Mouse (Mus musculus) lung, embryonic 14.5 days (tissue): ENCODE measurements around the gene Ssh3. TPM values are rescaled to one million over a fixed set of nuclear protein-coding genes. Genes with fewer than 3 reads are reported as not detected.
A peak's percentile ranks its signal among the peaks of the same experiment; 100 is the strongest.

Experiments
- ATAC-seq: fragments of 200-750 bp; cut with Nextera tagmentation; 2 replicates; pipeline ENCODE4 v1.8.0; 2017; ENCODE audit warnings: mild to moderate bottlenecking, moderate TSS enrichment, moderate library complexity; ENCODE audit not compliant: insufficient read depth
- DNase-seq: peaks from one replicate; pipeline ENCODE4 v3.0.0-alpha.2; 2015
- H3K27ac ChIP-seq: fragments of 300-500 bp; sonication (generic); 2 replicates; pipeline ENCODE4 v1.5.1; 2014; ENCODE audit warnings: low read depth, mild to moderate bottlenecking, moderate library complexity
- H3K27me3 ChIP-seq: fragments of 300-500 bp; sonication (generic); 2 replicates; pipeline ENCODE4 v1.6.1; 2014; ENCODE audit warnings: low read length, control low read depth; ENCODE audit not compliant: insufficient read depth
- H3K36me3 ChIP-seq: fragments of 300-500 bp; sonication (generic); 2 replicates; pipeline ENCODE4 v1.6.1; 2014; ENCODE audit warnings: control low read depth; ENCODE audit not compliant: insufficient read depth
- H3K4me1 ChIP-seq: fragments of 300-500 bp; sonication (generic); 2 replicates; pipeline ENCODE4 v1.6.1; 2014; ENCODE audit warnings: antibody characterized with exemption, control low read depth; ENCODE audit not compliant: insufficient read depth
- H3K4me2 ChIP-seq: fragments of 300-500 bp; sonication (generic); 2 replicates; pipeline ENCODE4 v1.6.1; 2014; ENCODE audit warnings: mild to moderate bottlenecking
- H3K4me3 ChIP-seq: fragments of 300-500 bp; sonication (generic); 2 replicates; pipeline ENCODE4 v1.5.1; 2014; ENCODE audit warnings: low read depth, low read length
- H3K9ac ChIP-seq: fragments of 300-500 bp; sonication (generic); 2 replicates; pipeline ENCODE4 v1.6.1; 2014
- H3K9me3 ChIP-seq: fragments of 300-500 bp; sonication (generic); 2 replicates; pipeline ENCODE4 v1.6.1; 2016; ENCODE audit warnings: low read depth, low read length, control low read depth
- CTCF ChIP-seq: IDR thresholded peaks from 2 replicates; pipeline ENCODE4 v1.5.1; 2016; ENCODE audit warnings: antibody characterized with exemption, low read depth
- WGBS: fragments of 180-500 bp; shearing (Covaris S2); extraction: QIAGEN DNeasy Blood & Tissue Kit; methylation state at CpG from one replicate; pipeline ENCODE4 v1.1.7; 2014; 5-methylcytosine and 5-hydroxymethylcytosine counted together
- polyA plus RNA-seq: library from polyadenylated mRNA; unstranded; fragments of >200 nt; fragmentation: Nextera tagmentation; extraction: Ambion mirVana; gene quantifications from 2 replicates; pipeline ENCODE4 v1.2.1, GENCODE M21; 2014

Ssh3 gene
- polyA plus RNA-seq, 1 experiment from 2014 or later, result 10.6 TPM

DNA sequence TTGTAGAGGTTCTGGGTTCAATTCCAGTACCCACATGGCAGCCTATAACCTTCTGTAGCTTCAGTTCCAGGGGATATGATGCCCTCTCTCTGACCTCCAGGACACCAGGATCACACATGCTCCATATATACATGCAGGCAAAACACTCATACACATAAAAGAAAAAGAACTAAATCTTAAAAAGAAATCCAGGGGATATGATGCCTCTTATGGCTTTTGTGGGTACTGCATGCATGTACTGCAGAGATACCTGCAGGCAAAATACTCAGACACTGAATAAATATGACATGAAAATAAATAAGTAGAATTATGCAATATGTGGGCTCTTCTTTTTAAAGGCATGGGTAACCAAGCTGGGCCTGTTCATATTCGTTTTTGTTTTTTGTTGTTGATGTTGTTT, 22.0 kb downstream of the Ssh3 start:
- ATAC-seq (no peak), DNase-seq (peak; percentile 32)
- no peak overlapping the region for H3K27ac ChIP-seq
- no peak overlapping the region for H3K4me3 ChIP-seq
- no peaks in the 10 kb centered on the region for H3K27me3 ChIP-seq
- WGBS, result 50% methylated on average over 1 of the region's 1 CpGs
- no peak overlapping the region for H3K9ac ChIP-seq
- TF ChIP-seq CTCF, result peak; percentile 48
- no peaks in the 10 kb centered on the region for H3K4me1 ChIP-seq
- no peaks in the 10 kb centered on the region for H3K36me3 ChIP-seq
- no peak overlapping the region for H3K4me2 ChIP-seq
- H3K9me3 ChIP-seq, result no peaks in the 10 kb centered on the region

DNA sequence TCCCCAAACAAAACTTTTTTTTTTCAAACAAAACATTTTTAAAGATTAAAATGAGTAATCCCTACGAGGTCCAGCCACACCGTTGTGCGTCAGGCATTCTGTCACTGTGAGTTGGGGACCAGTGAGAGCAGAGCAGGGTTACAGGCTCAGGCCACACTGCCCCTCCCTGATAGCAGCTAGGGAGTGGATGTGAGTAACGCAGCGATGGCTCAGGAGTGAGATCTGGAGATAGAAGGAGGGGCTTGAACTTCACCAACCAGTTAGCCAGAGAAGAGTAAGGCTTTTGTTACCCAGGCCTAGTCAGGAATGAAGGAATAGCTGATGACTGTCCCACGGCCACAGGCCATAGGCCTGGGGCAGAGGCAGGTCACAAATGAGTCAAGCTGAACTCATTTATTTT, 24.2 kb downstream of the Ssh3 start:
- no peak overlapping the region for H3K9ac ChIP-seq
- no peak for DNase-seq
- H3K4me2 ChIP-seq, result no peak overlapping the region
- no peak for TF ChIP-seq CTCF
- 75% methylated on average over 6 of the region's 6 CpGs for WGBS
- H3K4me1 ChIP-seq, result no peaks in the 10 kb centered on the region
- H3K4me3 ChIP-seq, result no peak overlapping the region
- H3K27ac ChIP-seq, result no peak overlapping the region
- no peak for ATAC-seq
- no peaks in the 10 kb centered on the region for H3K36me3 ChIP-seq
- no peaks in the 10 kb centered on the region for H3K27me3 ChIP-seq
- no peaks in the 10 kb centered on the region for H3K9me3 ChIP-seq

DNA sequence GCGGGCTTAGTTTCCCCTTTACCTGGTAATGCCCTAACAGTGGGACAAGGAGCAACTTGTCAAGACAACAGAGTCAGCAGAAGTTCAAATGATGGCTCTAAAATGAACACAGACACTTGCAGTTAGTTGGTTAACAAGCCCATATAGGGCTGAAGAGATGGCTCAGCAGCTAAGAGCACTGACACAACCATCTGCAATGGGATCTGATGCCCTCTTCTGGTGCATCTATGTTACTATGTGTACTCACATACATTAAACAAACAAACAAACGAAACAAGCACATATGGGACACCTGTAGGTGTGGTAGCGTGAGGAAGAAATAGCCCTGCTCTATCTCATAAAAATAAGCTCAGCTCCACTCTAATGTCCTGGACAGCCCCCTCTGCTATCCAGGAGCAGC, 26.6 kb downstream of the Ssh3 start:
- Histone ChIP-seq H3K36me3 (no peaks in the 10 kb centered on the region), H3K4me1 (no peaks in the 10 kb centered on the region), H3K4me3 (no peak overlapping the region), H3K4me2 (no peak overlapping the region), H3K9me3 (no peaks in the 10 kb centered on the region), H3K9ac (no peak overlapping the region), H3K27me3 (no peaks in the 10 kb centered on the region), H3K27ac (no peak overlapping the region)
- TF ChIP-seq CTCF, result no peak
- 56% methylated on average over 3 of the region's 3 CpGs for WGBS
- ATAC-seq (no peak), DNase-seq (no peak)

DNA sequence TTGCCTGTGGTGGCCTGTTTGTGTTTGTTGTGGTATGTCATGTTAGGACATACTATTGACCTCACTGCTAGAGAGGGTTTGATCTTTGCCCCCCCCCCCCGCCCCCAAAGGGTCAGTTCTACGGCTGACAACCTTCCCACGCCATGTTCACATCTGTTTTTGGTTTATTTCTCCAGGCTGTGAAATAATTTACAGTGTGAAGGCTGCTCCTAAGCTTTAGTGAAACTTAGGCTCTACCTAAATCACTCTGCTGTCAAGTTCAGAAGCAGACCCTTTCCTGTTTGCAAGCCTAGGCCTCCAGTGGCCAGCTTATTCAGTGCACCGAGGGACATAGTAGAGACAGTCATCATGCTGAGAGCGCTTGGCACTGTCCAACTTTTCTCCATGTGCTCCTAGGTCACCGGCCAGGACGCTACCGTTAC, 28.7 kb downstream of the Ssh3 start:
- Histone ChIP-seq H3K27me3 (no peaks in the 10 kb centered on the region), H3K36me3 (no peaks in the 10 kb centered on the region), H3K27ac (no peak overlapping the region), H3K9me3 (no peaks in the 10 kb centered on the region), H3K4me2 (no peak overlapping the region), H3K4me1 (no peaks in the 10 kb centered on the region), H3K4me3 (no peak overlapping the region), H3K9ac (no peak overlapping the region)
- 46% methylated on average over 8 of the region's 8 CpGs for WGBS
- ATAC-seq (no peak), DNase-seq (no peak)
- TF ChIP-seq CTCF, result 0 out of 2 replicates have a peak, but pooled peaks have one; percentile 2

DNA sequence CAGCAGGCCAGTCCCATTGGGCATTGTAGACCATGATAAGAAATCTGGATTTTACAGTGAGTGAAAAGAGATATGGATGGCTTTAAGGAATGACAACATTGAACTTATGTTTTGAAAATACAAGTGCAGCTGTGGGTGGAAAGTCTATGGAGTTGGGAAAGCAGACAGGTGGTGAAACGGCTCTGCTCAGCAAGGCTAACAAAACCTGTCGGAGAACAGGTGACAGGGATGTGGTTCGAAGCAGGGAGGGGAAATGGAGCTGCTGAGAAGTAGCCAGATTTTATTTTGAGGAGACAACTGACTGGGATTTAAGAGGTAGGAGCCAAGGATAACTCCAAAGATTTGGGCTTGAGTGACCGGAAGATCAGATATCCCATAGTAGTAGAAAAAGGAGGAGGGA, 34.4 kb downstream of the Ssh3 start:
- ATAC-seq (no peak), DNase-seq (no peak)
- Histone ChIP-seq H3K4me2 (no peak overlapping the region), H3K27ac (no peak overlapping the region), H3K9me3 (no peaks in the 10 kb centered on the region), H3K27me3 (no peaks in the 10 kb centered on the region), H3K36me3 (no peaks in the 10 kb centered on the region), H3K9ac (no peak overlapping the region), H3K4me1 (peaks cover 4% of the 10 kb centered on the region; the same call in 1 of the 2 replicates), H3K4me3 (no peak overlapping the region)
- TF ChIP-seq CTCF, result no peak
- WGBS, result 72% methylated on average over 4 of the region's 4 CpGs

DNA sequence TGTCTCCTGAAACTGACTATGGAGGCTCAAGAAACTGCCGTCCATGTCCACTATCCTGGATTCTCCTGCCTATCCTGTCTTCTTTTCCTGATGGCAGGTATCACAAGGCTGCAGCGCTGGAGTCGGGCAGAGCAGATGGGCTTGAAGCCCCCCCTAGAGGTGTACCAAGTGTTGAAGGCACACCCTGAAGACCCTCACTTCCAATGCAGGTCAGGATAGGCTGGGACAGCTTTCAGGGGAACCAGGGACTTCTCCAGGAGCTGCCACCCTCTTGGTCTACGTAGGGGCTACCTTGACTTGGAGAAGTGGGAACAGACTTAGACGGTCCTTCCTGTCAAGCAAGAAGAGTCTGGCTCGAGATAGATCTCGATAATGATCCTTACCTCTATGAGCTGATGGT, 36.3 kb downstream of the Ssh3 start:
- H3K36me3 ChIP-seq, result no peaks in the 10 kb centered on the region
- no peaks in the 10 kb centered on the region; the same call in 1 of the 2 replicates for H3K27me3 ChIP-seq
- no peak for TF ChIP-seq CTCF
- no peak overlapping the region for H3K9ac ChIP-seq
- WGBS, result 75% methylated on average over 7 of the region's 7 CpGs
- H3K9me3 ChIP-seq, result no peaks in the 10 kb centered on the region
- 0 out of 2 replicates have a peak overlapping the region, but pooled peaks have one; percentile 81 for H3K27ac ChIP-seq
- H3K4me1 ChIP-seq, result peaks cover 4% of the 10 kb centered on the region; the same call in 1 of the 2 replicates
- H3K4me3 ChIP-seq, result no peak overlapping the region; the same call in 1 of the 2 replicates
- H3K4me2 ChIP-seq, result peak overlapping the region; percentile 82; the same call in 1 of the 2 replicates
- DNase-seq (no peak), ATAC-seq (no peak)

DNA sequence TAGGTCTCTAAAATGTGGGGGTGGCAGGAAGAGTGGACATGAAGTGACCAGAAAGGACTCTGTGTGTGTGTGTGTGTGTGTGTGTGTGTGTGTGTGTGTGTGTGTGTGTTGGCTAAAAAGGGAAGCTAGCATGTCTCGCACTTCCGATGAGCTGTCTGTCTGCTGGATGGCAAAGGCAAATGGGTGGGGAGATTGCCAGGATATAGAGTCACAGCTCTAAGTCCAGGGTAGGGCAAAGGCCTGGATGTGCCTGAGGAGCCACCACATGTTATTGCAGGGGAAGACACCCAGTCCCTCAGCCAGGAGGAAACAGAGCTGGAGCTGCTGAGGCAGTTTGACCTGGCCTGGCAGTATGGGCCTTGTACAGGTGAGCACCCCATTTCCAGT, 36.8 kb downstream of the Ssh3 start:
- Histone ChIP-seq H3K27me3 (no peaks in the 10 kb centered on the region; the same call in 1 of the 2 replicates), H3K27ac (peak overlapping the region; percentile 81), H3K4me1 (peaks cover 4% of the 10 kb centered on the region; the same call in 1 of the 2 replicates), H3K9me3 (no peaks in the 10 kb centered on the region), H3K4me3 (peak overlapping the region; percentile 53), H3K36me3 (no peaks in the 10 kb centered on the region), H3K4me2 (peak overlapping the region; percentile 82), H3K9ac (peak overlapping the region; percentile 60)
- WGBS, result 32% methylated on average over 2 of the region's 2 CpGs
- no peak for DNase-seq
- ATAC-seq, result peak; percentile 10; the same call in 1 of the 2 replicates
- TF ChIP-seq CTCF, result no peak
